Mouse (Mus musculus): Measurements from ENCODE around the gene Igsf9b. TPM values are rescaled to one million over a fixed set of nuclear protein-coding genes. Genes with fewer than 3 reads are reported as not detected.

Gene Igsf9b
- polyA plus RNA-seq, 1 experiment from 2014 or later, result 4.8 TPM

DNA sequence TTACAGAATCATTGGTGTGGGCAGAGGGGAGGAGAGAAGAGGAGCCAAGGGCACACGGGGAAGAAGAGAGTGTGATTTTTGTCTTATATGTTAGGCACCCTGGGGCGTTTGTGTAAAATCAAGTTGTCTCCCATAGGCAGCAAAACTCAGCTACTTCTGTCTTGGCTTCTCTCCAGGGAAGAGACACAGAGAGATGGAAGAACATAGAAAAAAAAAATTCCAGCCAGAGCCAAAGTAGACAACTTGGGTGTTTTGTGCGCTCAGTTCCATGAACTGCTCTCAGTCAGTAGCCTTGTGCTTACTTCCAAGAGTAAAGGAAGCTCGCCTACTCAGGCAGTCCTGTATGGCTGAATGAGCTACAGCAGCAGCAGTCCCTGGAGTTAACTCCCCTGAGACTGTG is 31.4 kb downstream of the Igsf9b start:
- Histone ChIP-seq H3K4me1 (replicated peaks; ENCODE audit: control insufficient read depth, insufficient read depth, low read length) (no peaks in the 10 kb centered on the region), H3K9me3 (ENCODE audit: control insufficient read depth, low read length) (no peaks in the 10 kb centered on the region), H3K9ac (ENCODE audit: low read length) (no peak overlapping the region), H3K4me2 (ENCODE audit: low read length) (no peak overlapping the region), H3K27ac (ENCODE audit: low read depth) (no peak overlapping the region), H3K4me3 (ENCODE audit: low read depth, low read length) (no peak overlapping the region), H3K36me3 (ENCODE audit: control insufficient read depth, insufficient read depth, low read length) (no peaks in the 10 kb centered on the region), H3K27me3 (replicated peaks; ENCODE audit: control insufficient read depth, insufficient read depth, low read length) (no peaks in the 10 kb centered on the region)
- ATAC-seq (replicated peaks; ENCODE audit: low FRiP score, low TSS enrichment, low read depth) (no peak), DNase-seq (ENCODE audit: low spot score) (no peak)
- 77% methylated on average over 4 of the region's 4 CpGs for whole genome bisulfite sequencing

DNA sequence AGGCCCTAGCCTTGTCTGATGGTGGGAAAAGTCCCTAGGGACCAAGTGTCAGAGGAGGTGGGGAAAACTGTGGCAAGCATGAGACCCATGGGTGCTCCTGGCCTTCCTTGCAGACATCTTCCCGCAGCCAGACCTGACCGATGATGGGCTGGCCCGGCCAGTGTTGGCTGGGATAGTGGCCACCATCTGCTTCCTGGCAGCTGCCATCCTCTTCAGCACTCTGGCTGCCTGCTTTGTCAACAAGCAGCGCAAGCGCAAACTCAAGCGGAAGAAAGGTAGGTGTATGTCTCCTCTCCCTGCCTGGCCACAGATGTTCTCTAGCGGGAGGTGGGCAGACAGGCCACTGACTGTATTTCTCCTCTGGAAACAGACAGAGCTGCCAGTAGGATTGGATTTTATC is 32.5 kb downstream of the Igsf9b start:
- no peaks in the 10 kb centered on the region for H3K4me1 ChIP-seq (replicated peaks; ENCODE audit: control insufficient read depth, insufficient read depth, low read length)

DNA sequence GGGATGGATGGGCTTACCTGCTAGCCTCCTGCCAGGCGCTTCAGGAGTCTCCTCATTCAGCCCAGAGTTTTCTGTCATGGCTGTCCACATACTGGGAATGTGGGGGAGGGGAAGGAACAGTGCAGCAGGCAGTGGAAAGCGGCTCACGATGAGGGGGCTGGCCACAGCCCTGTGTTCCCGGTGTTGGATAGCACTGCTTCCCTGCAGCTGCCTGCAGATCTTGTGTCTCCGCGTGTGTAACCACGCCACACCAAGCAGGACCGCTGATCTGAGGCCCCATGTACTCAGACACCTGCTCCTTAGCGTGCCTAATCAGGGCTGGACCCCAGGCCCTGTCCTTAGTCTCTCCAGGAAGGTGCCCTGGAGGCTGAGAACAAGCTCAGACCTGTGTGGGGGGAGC is 35.9 kb downstream of the Igsf9b start:
- Histone ChIP-seq H3K4me1 (replicated peaks; ENCODE audit: control insufficient read depth, insufficient read depth, low read length) (no peaks in the 10 kb centered on the region), H3K9ac (ENCODE audit: low read length) (no peak overlapping the region), H3K9me3 (ENCODE audit: control insufficient read depth, low read length) (no peaks in the 10 kb centered on the region), H3K4me3 (ENCODE audit: low read depth, low read length) (no peak overlapping the region), H3K36me3 (ENCODE audit: control insufficient read depth, insufficient read depth, low read length) (no peaks in the 10 kb centered on the region), H3K4me2 (ENCODE audit: low read length) (no peak overlapping the region), H3K27ac (ENCODE audit: low read depth) (no peak overlapping the region), H3K27me3 (replicated peaks; ENCODE audit: control insufficient read depth, insufficient read depth, low read length) (no peaks in the 10 kb centered on the region)
- no peak for DNase-seq (ENCODE audit: low spot score)
- ATAC-seq (replicated peaks; ENCODE audit: low FRiP score, low TSS enrichment, low read depth), result no peak
- WGBS, result 81% methylated on average over 9 of the region's 9 CpGs

More for the DNA sequence above, 32.5 kb downstream of the Igsf9b start:
- WGBS, result 96% methylated on average over 7 of the region's 7 CpGs
- Histone ChIP-seq H3K27ac (ENCODE audit: low read depth) (no peak overlapping the region), H3K27me3 (replicated peaks; ENCODE audit: control insufficient read depth, insufficient read depth, low read length) (no peaks in the 10 kb centered on the region), H3K36me3 (ENCODE audit: control insufficient read depth, insufficient read depth, low read length) (no peaks in the 10 kb centered on the region), H3K4me2 (ENCODE audit: low read length) (no peak overlapping the region), H3K9ac (ENCODE audit: low read length) (no peak overlapping the region), H3K4me3 (ENCODE audit: low read depth, low read length) (no peak overlapping the region), H3K9me3 (ENCODE audit: control insufficient read depth, low read length) (no peaks in the 10 kb centered on the region)
- ATAC-seq (replicated peaks; ENCODE audit: low FRiP score, low TSS enrichment, low read depth) (no peak), DNase-seq (ENCODE audit: low spot score) (no peak)

DNA sequence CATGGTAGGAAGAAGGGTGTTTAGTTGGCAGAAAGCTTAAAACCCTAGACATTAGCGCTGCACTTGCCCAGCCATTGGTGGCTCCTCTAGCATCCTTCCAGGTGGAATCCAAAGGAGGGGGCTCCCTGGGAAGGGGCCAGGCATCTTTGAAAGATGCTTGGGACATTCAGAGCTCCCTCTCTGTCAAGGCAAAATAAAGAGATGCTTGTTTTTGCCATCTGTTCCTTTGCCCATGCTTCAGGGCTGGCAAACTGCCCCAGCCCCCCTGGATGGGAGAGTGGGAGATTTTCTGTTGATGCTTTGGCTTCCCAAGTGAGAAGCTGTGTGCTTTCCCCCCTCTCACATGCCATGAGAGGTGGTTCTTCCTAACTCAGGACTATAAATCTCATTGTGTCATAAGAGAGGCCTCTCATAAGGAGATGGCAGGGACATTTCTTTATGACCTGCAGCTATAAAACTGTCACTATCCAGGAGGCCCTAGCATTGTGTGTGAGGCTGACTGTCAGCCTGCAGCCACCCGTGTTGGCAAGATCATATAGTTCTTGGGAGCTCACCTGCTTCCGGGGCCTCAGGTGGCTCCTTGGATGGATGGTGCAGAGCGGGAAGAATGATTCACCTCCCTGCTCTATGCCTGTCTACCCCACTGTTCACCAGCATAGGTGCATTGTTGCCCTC is 38.1 kb downstream of the Igsf9b start:
- Histone ChIP-seq H3K36me3 (ENCODE audit: control insufficient read depth, insufficient read depth, low read length) (no peaks in the 10 kb centered on the region), H3K4me1 (replicated peaks; ENCODE audit: control insufficient read depth, insufficient read depth, low read length) (no peaks in the 10 kb centered on the region), H3K27me3 (replicated peaks; ENCODE audit: control insufficient read depth, insufficient read depth, low read length) (no peaks in the 10 kb centered on the region), H3K9ac (ENCODE audit: low read length) (no peak overlapping the region), H3K4me3 (ENCODE audit: low read depth, low read length) (no peak overlapping the region), H3K27ac (ENCODE audit: low read depth) (no peak overlapping the region), H3K9me3 (ENCODE audit: control insufficient read depth, low read length) (no peaks in the 10 kb centered on the region), H3K4me2 (ENCODE audit: low read length) (no peak overlapping the region)
- DNase-seq (ENCODE audit: low spot score), result no peak
- no peak; the same call in 1 of the 2 replicates for ATAC-seq (replicated peaks; ENCODE audit: low FRiP score, low TSS enrichment, low read depth)
- WGBS, result 86% methylated on average over 4 of the region's 4 CpGs

DNA sequence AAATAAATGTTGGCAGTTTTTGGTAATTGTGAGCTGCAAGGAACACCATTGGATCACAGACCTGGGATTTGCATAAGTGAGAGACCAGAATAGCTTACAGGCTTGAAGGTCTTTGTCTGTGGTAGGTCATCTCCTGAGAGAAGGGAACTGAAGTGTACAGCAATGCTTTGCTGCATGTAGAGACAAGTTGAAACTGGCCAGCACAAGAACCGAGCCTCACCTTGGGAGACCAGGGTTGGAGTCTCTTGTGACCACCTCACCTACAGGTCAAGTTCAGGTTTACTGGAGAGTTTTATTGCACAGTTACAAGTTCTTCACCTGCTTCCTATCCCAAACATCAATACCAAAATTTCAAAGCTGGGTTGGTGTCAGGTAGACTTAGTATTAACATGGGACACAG is 40.2 kb downstream of the Igsf9b start:
- ATAC-seq (replicated peaks; ENCODE audit: low FRiP score, low TSS enrichment, low read depth), result no peak

DNA sequence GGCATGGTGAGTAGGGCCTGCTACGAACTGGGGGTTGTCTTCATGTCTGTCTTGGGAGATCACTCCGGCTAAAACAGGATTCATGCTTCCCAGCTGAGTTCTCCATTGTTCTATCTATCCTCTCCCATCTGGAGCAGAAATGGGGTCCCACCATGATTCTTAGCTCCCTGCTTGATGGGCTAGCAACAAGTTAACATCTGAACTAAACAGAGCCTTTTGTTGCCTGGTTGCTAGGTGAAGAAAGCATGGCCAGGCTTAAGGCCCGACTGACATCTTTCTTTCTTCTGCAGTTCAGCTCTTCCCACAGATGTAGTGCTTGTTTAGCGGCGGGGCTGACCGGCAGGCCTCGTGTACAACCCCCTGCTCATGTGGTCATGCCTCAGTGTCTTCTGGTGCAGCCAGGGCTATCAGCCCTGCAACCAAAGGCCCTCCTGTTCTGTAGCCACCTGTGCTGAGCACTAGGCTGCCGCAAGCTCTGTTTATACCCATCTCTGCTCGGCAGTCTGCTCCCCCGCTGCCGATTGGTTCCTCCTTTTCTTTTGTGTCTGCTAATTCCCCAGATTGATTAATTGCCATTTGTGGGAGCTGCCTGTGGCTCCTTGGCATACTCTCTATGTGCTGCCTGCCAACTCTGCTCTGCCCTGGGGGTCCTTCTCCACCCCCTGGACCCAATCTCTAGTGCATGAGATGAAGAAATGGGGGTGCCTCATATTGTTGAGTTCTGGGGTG is 47.7 kb downstream of the Igsf9b start:
- H3K9ac ChIP-seq (ENCODE audit: low read length), result no peak overlapping the region
- H3K27ac ChIP-seq (ENCODE audit: low read depth), result no peak overlapping the region
- no peak overlapping the region for H3K4me3 ChIP-seq (ENCODE audit: low read depth, low read length)
- ATAC-seq (replicated peaks; ENCODE audit: low FRiP score, low TSS enrichment, low read depth), result no peak
- no peaks in the 10 kb centered on the region for H3K36me3 ChIP-seq (ENCODE audit: control insufficient read depth, insufficient read depth, low read length)
- no peaks in the 10 kb centered on the region for H3K27me3 ChIP-seq (replicated peaks; ENCODE audit: control insufficient read depth, insufficient read depth, low read length)
- no peaks in the 10 kb centered on the region for H3K4me1 ChIP-seq (replicated peaks; ENCODE audit: control insufficient read depth, insufficient read depth, low read length)
- WGBS, result 62% methylated on average over 11 of the region's 11 CpGs
- DNase-seq (ENCODE audit: low spot score), result no peak
- H3K4me2 ChIP-seq (ENCODE audit: low read length), result no peak overlapping the region
- H3K9me3 ChIP-seq (ENCODE audit: control insufficient read depth, low read length), result no peaks in the 10 kb centered on the region

More for the DNA sequence above, 40.2 kb downstream of the Igsf9b start:
- Histone ChIP-seq H3K9ac (ENCODE audit: low read length) (no peak overlapping the region), H3K27ac (ENCODE audit: low read depth) (no peak overlapping the region), H3K4me3 (ENCODE audit: low read depth, low read length) (no peak overlapping the region), H3K36me3 (ENCODE audit: control insufficient read depth, insufficient read depth, low read length) (no peaks in the 10 kb centered on the region), H3K27me3 (replicated peaks; ENCODE audit: control insufficient read depth, insufficient read depth, low read length) (no peaks in the 10 kb centered on the region), H3K9me3 (ENCODE audit: control insufficient read depth, low read length) (no peaks in the 10 kb centered on the region), H3K4me1 (replicated peaks; ENCODE audit: control insufficient read depth, insufficient read depth, low read length) (no peaks in the 10 kb centered on the region), H3K4me2 (ENCODE audit: low read length) (no peak overlapping the region)
- WGBS, result 77% methylated on average over 1 of the region's 1 CpGs
- DNase-seq (ENCODE audit: low spot score), result no peak

DNA sequence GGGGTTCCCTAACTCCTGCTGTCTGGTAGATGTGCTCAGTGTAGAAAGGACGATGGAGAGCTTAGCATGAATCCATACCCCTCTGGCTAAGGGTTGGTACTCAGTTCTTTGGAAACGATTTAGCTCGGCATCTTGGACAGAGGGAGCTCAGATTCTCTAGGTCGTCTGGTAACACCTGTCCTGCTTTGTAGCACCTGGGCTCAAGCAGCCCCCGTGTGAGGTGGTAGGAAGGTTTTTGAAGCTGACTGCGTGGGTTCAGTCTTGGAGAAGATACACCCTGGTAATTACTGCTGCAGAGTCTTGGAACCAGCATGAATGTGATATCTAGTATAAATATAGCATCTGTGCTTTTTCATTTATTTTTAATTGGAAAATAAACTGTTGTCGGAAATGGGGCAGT is 54.1 kb downstream of the Igsf9b start:
- DNase-seq (ENCODE audit: low spot score) (no peak), ATAC-seq (replicated peaks; ENCODE audit: low FRiP score, low TSS enrichment, low read depth) (no peak)
- WGBS, result 84% methylated on average over 7 of the region's 7 CpGs
- Histone ChIP-seq H3K9me3 (ENCODE audit: control insufficient read depth, low read length) (no peaks in the 10 kb centered on the region), H3K27ac (ENCODE audit: low read depth) (no peak overlapping the region), H3K4me1 (replicated peaks; ENCODE audit: control insufficient read depth, insufficient read depth, low read length) (no peaks in the 10 kb centered on the region), H3K4me3 (ENCODE audit: low read depth, low read length) (no peak overlapping the region), H3K27me3 (replicated peaks; ENCODE audit: control insufficient read depth, insufficient read depth, low read length) (no peaks in the 10 kb centered on the region), H3K9ac (ENCODE audit: low read length) (no peak overlapping the region), H3K36me3 (ENCODE audit: control insufficient read depth, insufficient read depth, low read length) (no peaks in the 10 kb centered on the region), H3K4me2 (ENCODE audit: low read length) (no peak overlapping the region)

DNA sequence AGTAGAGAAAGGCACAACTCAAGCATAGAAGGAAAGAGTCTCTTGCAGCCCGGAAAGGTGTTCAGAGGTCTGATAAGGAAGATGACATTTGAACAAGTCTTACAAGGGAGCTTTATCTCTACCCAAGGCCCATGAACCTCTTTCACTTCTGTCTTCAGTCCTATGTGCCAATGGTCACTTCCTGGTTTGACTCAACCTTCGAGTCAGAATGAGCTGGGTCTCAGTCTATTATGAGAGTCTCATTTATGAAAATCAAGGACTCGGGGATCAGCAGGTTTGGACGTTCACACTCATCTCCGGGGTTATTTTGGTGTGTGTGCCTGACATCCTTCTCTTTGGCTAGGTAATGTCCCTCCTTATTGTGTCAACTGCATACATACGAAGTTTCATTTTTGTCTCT is 58.9 kb downstream of the Igsf9b start:
- no peaks in the 10 kb centered on the region for H3K4me1 ChIP-seq (replicated peaks; ENCODE audit: control insufficient read depth, insufficient read depth, low read length)
- 88% methylated on average over 6 of the region's 6 CpGs for WGBS
- H3K27ac ChIP-seq (ENCODE audit: low read depth), result no peak overlapping the region
- no peak overlapping the region for H3K9ac ChIP-seq (ENCODE audit: low read length)
- H3K36me3 ChIP-seq (ENCODE audit: control insufficient read depth, insufficient read depth, low read length), result no peaks in the 10 kb centered on the region
- no peaks in the 10 kb centered on the region for H3K9me3 ChIP-seq (ENCODE audit: control insufficient read depth, low read length)
- DNase-seq (ENCODE audit: low spot score) (no peak), ATAC-seq (replicated peaks; ENCODE audit: low FRiP score, low TSS enrichment, low read depth) (no peak)
- H3K4me2 ChIP-seq (ENCODE audit: low read length), result no peak overlapping the region
- no peak overlapping the region for H3K4me3 ChIP-seq (ENCODE audit: low read depth, low read length)
- H3K27me3 ChIP-seq (replicated peaks; ENCODE audit: control insufficient read depth, insufficient read depth, low read length), result no peaks in the 10 kb centered on the region

DNA sequence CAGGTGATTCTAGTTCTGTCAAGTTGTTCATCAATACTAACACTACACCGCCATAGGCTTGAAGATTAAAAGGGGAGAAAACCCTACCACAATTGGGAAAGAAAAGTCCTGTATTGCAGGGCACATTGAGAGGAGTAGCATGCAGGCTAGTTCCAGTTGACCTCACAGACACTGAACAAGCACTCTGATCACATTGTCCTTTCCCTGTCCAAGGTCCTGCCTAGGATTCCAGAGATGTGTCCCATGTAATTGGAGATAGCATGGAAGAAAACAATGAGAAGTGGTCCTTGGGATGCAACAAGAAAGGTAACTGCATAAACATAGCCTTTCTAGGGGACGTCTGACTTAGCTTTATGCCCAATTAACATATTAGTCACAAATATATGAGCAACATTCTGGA is 68.2 kb downstream of the Igsf9b start:
- Histone ChIP-seq H3K36me3 (ENCODE audit: control insufficient read depth, insufficient read depth, low read length) (no peaks in the 10 kb centered on the region), H3K27me3 (replicated peaks; ENCODE audit: control insufficient read depth, insufficient read depth, low read length) (no peaks in the 10 kb centered on the region), H3K4me3 (ENCODE audit: low read depth, low read length) (no peak overlapping the region), H3K27ac (ENCODE audit: low read depth) (no peak overlapping the region), H3K4me1 (replicated peaks; ENCODE audit: control insufficient read depth, insufficient read depth, low read length) (no peaks in the 10 kb centered on the region), H3K4me2 (ENCODE audit: low read length) (no peak overlapping the region), H3K9ac (ENCODE audit: low read length) (no peak overlapping the region), H3K9me3 (ENCODE audit: control insufficient read depth, low read length) (no peaks in the 10 kb centered on the region)
- WGBS, result 53% methylated on average over 2 of the region's 2 CpGs
- ATAC-seq (replicated peaks; ENCODE audit: low FRiP score, low TSS enrichment, low read depth) (no peak), DNase-seq (ENCODE audit: low spot score) (no peak)
